Mouse (Mus musculus) cortical plate, adult 2 months (tissue): ENCODE data around the gene Zdhhc14.

ENCODE experiments used
- CTCF ChIP-seq: fragments of 200-500 bp; IDR thresholded peaks from 2 replicates; pipeline ENCODE4 v1.5.1; 2011; ENCODE audit warnings: mild to moderate bottlenecking, control low read depth, low read length; ENCODE audit not compliant: insufficient read depth; ENCODE audit errors: extremely low read depth
- POLR2A ChIP-seq: fragments of 200-500 bp; IDR thresholded peaks from 2 replicates; pipeline ENCODE4 v1.6.1; 2011; ENCODE audit warnings: mild to moderate bottlenecking, low read length, control low read depth; ENCODE audit not compliant: insufficient read depth; ENCODE audit errors: extremely low read depth

DNA sequence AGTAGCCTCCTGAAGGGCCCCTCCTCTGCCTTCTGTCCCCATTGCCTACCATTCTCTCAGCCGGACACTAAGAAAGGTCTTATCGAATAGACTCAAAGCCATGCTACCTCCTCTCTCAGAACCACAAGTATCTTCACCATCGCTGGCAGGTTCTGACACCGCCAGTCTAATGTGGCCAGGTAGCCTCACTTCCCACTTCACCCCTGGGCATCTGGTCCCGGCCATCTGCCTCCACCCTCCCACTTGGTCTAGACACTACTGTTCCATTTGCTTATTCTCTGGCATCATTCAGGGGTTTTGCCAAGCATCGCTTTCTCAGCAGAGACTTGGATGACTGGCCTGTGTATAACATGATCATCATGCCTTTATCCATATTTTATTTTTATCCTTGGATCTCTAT lies 57.1 kb downstream of the Zdhhc14 start:
- TF ChIP-seq CTCF: no peak
- no peak for TF ChIP-seq POLR2A
